Mouse (Mus musculus) layer of hippocampus, postnatal 36 days (tissue): Measurements from ENCODE around the gene Arpc4. TPM values are rescaled to one million over a fixed set of nuclear protein-coding genes. Genes with fewer than 3 reads are reported as not detected.
A peak's percentile ranks its signal among the peaks of the same experiment; 100 is the strongest.

Experiments
- DNase-seq, 2 experiments: peaks; one replicate each; pipeline ENCODE4 v3.0.0; 2022
- total RNA-seq, 2 experiments: library from RNA; stranded (reverse); gene quantifications; 2 replicates each; pipeline ENCODE4 v1.2.3; 2021

The Arpc4 gene
- total RNA-seq, 2 experiments from 2014 or later, result 296 to 329 TPM

DNA sequence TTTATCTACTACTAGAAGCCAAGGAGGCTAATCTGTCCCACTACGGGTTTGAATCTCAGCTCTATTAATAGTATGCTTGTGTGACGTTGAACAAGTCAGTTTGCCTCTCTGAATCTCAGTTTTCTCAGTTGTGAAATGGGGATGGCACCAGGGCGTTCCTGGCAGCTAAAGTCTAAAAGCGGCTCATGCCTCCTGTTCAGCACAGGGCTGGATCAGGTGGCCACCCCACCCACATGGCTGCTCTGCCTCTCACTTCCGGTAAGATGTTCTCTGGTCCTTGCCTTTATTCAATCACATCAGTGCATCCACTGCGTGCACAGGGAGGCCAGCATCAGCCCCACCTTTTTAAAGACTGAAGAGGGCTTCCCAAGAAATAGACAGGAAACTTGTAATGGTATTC, 27.6 kb downstream of the Arpc4 start:
- DNase-seq, result peak in 1 of 2 experiments; percentile 56

DNA sequence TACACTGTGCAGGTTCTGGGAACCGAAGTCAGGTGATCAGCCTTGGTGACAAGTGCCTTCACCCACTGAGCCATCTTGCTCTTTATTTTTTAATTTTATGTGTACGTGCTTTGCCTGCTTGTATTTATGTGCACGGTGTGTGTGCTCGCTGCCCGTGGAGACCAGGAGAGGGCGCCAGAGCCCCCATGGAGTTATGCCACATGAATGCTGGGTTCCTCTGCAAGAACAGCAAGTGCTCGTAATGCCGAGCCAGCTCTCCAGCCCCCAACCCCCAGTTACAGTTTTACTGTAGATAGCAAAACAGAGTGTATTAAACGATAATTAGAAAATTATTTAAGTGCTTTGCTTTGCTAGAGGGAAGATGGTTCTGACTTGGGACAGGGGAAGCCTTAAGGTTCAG, 28.8 kb downstream of the Arpc4 start:
- no peak for DNase-seq

DNA sequence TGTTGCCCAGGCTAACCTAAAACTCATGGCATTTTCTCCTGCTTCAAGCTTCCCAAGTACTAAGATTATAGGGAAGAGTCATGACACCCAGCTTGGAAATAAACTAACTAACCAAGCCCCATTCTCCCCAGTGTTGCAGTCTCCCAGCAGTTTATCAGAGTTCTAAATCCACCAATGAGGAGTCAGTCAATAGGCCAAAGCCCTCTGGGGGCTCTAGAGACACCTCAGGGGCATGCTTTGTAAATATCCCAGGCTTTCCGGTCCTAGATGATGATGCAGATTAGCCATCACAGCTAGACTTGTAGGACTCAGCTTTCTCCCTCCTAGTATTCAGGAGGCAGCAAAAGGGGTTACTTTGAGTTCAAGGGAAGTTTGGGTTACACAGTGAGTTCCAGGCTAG, 32.1 kb downstream of the Arpc4 start:
- no peak for DNase-seq

DNA sequence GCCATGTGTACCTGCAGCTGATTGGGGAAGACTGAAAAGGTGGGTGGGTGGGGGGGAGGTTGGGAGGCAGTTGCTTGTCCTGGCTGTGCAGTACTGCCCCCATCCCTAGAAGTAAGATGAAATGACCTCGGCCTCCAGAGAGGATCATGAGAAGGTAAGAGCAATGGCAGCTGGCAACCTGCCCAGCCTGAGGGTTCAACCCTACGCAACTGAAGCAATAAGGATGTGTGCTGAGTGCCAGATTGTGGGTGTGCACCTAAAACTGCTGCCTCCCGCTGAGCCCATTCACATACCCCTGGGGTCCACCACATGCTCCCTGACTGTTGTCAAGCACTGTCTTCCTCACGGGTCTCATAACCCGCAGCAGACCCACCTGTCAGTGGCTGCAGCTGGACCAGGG, 38.5 kb downstream of the Arpc4 start:
- DNase-seq, result no peak

DNA sequence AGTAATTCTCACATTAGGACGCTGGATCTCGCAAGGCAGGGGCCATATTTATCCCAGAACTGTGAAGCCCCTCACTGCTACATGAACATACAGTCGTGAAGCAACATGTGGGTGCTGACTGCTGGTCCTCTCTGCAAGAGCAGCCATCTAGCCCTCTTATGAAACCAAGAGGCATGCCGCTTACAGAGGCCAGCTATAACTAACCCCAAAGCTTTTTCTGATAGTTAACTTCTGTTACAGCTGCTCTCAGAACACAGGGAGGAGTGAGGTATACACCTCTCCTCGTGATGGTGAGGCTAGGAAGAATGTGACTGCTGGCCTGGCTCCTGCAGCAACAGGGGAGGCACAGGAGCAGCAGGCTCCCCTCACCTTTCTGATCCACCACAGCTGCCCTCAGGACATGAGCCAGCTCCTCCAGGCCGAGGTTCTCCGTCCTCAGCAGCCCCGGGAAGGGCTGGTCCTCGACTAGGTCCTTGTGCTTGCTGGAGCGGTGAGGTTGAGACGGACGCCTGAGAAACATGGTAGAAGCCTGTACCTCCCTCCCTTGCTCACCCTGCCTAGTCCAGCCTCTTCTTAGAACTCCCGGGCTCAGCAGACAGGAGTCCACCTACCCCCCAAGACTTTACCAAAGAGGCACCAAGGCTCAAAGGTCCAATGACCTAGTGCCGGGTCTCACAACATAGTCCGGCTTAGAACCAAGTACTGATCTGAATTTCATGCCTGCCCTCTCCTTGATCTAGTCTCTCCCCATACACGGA, 40.7 kb downstream of the Arpc4 start:
- no peak for DNase-seq

DNA sequence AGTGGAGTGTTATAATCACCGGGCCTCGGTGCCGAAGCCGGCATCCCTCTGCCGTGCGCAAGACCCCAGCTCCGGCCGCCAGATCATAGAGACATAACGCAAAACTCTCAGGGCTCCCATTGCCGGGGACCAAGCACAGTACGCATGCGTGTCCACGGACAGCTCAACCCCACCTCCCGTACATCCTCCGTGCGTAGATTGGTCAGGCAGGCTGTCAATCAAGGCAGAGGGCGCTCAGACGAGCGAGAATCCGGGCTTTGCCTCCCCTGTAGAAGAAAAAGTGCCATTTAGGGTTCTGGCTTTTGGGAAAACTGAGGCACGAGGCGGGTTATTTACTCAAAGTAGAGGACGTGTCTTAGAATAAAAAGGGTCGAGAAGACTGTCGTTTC, 41.3 kb downstream of the Arpc4 start, which contains the start of gene Rpusd3:
Gene Rpusd3, minus strand, starts transcription at position 142 of the 389 bp plus-strand sequence.
- peak; percentile 97 to 98 for DNase-seq

DNA sequence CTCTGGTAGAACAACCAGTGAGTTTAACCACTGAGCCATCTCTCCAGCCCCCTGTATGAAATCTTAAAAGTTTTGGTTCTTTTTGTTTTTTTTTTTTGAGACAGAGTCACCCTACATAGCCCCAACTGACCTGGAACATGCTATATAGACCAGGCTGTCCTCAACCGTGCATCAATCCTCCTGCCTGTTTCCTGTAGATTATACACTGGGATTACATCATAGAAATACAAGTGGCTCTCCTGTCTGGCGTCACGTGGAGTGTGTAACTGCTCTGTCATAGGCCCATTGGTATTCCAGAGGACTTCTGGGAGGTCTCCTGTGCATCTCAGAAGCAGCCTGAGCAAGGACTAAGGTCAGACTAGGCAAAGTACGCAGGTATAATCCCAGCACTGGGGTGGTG, 45.1 kb downstream of the Arpc4 start:
- DNase-seq, result no peak

DNA sequence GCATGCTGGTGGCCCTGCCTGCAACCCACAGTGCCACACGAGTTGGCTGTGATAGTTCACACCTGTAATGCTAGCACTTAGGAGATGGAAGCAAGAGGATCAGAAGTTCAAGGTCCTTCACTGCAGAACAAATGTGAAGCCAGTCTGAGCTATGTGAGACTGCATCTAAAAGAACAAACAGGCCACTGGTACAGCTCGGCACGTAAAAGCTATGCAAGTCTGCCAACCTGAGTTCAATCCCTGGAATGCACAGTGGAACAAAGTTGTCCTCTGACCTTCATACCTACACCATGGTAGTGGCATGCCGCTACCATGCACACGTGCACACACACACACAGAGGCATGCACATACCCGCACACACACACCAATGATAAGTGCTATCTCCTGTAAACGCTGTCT, 46.3 kb downstream of the Arpc4 start:
- DNase-seq, result no peak

DNA sequence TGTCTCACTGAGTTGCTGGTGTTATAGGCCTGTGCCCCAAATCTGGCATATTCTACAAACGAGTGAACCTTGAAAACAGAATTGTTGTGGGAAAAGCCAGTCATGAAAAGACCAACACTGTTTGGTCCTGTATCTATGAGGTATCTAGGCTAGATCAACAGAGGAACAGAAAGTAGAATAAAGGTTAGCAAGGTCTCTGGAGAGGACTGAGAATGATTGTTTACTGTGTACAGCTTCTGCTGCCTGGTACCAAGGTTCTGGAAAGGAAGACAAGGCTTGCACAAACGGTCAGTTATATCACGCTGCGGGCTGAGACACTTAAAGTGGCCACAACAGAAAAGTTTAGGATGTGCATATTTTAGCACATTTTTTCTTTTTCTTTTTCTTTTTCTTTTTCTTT, 48.8 kb downstream of the Arpc4 start:
- no peak for DNase-seq

DNA sequence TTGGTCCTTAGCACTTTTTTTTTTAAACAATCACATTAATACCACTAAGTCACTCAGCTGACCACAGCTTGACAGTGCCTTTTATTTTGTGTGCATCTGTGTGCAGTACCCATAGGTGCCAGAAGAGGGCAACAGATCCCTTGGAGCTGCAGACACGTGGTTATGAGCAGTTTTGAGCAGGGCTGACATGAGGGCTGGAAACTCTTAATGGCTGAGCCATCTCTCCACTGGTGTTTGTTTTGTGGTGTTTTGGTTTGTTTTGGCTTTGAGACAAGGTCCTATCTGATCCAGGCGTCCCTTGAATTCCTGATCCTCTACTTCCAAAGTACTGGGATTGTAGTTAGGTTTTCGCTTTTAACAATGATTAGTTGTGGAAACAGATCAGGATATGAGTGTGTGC, 49.5 kb downstream of the Arpc4 start:
- DNase-seq, result no peak

DNA sequence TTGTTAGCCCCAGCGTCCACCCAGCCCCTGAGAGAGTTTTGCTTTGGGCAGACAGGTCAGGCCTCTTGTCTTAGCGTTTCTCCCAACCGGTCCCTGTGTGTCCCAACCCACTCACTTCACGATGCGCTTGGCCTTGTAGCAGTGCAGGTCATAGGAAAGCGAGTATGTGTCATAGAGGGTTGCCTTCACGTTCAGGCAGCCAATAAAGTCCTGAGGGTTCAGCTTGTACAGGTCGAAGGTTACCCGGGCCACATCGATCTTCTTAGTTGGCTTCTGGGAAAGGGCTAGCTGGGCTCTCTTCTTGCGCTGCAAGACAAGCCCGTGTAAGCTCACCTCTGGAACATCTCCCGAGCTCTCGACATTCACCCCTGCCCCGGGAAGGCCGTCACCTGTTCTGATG, 50.1 kb downstream of the Arpc4 start:
- DNase-seq, result no peak

DNA sequence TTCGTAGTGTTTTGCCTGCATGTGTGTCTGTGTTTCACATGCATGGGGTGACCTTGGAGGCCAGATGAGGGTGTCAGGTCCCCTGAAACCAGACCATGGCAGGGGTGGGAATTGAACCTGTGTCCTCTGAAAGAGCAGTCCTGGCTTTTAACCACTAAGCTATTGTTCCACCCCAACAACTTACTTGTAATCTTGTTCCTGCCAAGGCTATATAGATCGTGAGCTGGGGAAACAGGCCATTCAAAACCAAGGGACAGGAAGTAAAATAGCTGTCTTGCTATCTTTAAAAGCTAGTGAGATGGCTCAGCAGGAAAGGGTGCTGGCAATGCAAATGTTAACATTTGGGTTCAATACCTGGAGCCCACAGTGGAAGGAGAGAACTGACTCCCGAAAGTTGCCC, 52.0 kb downstream of the Arpc4 start:
- DNase-seq, result no peak

DNA sequence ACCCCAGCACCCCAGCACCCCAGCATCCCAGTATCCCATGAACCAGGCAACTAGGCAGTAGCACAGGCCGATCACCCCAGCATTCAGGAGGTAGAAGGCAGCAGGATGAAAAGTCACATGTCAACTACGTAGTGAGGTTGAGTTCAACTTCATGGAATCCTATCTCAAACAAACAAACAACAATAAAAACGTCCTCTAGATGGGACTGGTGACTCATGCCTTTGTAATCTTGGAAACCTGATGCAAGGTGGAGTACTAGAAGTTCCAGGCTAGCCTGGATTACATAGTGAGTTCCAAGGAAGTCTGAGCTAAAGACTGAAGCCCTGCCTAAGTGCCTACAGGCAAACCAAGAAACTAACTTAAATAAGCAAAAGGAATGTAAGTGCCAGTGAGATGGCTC, 52.9 kb downstream of the Arpc4 start:
- DNase-seq, result no peak

DNA sequence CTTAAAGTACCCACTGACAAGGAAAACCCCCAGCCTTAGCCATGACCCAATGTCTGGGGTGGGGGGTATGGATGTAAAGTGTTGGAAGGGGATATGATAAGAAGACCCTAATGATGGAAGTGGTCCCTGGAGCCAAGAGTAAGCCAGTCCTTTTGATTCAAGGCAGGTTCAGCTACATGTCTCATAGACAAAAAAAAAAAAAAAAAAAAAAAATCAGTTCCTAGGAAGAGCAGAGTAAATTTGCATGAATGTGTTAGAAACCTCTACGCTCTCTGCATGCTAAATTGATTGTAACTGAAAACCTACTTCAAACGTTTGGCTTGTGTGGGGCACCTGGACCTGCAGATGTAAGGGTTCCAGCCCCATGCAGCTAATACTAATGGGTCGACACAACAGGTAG, 53.9 kb downstream of the Arpc4 start:
- no peak for DNase-seq

DNA sequence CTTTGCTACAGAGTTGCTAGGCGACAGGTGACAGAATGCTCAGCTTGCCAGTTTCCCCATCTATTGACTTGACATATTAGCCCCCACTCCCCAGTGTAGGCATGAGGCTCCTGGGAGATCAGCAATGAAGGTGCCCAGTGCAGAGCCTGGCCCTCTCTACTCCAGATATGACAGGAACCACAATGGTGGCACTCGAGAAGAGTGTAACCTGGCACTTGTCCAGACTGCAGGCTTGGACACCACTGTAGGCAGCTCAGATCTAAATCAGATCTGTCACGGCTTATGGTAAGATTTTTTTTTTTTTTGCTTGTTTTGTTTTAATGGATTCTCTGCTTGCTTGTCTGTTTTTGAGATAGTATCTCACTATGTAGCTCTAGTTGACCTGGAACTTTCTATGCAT, 55.7 kb downstream of the Arpc4 start:
- no peak for DNase-seq

DNA sequence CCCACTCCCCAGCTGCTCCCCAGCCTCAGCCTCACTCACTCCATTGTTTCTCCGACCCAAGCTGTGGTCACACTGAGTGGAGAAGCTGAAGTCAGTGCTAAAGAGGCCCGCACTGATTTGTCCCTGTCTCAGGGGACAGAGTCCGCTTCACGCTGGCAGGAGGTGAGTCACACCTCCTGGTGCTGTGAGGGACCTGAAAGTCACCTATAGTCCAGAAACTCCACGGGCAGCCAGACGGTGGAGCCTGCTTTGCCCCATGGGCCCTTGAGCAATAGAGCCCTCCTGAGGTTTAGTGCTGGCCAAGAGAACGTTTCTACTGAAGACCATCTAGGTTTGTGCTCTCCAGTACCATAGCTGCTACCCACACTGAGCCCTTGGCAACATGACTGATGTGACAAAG, 56.8 kb downstream of the Arpc4 start:
- no peak for DNase-seq

DNA sequence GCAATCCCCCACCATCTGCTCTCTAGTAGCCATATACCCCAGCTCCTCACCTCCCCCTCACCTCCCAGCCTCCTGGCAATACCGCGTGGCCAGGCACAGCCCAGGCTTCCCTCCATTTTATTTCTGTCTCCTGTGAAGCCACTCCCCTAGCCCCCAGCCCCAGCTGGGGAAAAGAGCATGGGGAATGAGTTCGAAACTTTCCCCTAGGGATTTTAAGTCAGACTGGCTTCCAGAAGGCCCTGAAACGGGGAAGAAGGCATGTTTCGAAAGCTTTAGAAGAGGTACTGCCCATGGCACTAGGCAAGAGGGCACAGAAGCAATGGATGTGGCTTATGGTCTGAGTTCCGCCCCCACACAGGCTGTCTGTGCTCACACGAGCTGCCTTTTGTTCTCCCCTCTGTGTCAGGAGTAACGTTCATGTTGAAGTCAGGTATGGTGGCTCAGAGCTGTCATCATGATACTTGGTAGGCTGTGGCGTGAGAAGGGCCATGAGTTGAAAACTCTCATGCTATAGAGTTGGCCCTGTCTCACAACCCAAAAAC, 57.8 kb downstream of the Arpc4 start, which contains the start of gene Cidec:
Gene Cidec, minus strand, starts transcription at position 97 of the 542 bp plus-strand sequence.
- no peak for DNase-seq

DNA sequence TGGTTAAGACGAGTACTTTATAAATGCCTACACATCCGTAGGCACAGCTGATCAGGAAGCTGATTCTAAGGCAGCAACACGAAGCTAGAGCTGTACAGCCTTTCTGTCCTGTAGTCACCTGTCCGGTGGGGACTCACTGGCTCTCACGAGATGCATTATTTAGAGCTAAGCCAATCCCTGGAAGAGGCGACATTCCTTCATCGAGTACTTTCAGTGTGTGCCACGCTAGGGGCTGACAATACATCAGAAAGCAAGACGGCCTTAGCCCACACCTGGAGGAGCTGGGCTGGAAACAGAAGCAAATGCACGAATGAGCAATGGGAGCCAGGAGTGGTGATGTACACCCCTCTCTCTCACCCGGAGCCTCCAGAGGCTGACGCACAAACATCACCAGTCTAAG, 59.2 kb downstream of the Arpc4 start:
- DNase-seq, result no peak

DNA sequence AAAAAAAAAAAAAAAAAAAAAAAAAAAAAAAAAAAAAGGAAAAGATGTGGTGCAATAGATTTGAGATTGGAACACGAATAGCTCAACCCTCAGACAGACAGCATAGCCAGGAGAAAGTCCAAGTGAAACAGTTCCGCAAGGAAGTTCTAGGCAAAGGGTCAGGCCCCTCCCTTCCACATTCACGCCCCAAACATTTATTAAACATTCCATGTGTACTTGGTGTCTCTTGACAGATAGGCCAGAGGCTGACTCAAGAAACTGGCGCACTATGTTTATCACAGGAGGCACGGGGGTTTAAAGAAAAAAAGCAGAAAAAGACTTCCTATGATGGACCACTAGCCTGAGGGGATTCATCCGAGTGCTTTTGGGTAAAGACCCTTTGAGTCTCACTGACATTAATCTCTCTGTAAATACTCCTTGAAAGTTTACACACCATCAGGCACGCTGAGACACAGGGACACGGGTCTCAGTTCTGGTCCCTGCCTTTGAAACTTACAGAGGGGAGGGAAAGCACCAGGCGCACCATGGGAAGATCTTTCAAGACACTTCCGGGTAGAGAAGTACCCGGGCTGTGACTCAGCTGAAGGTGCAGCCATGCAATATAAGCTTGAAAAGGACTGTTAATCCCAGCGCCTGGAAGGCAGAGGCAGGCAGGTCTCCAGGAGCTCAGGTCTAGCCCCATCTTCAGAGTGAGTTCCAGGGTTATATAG, 61.0 kb downstream of the Arpc4 start:
- DNase-seq, result no peak
